Mouse (Mus musculus): ENCODE measurements at regions not wholly inside any gene's neighbourhood (a gene's known extent, or its start where the extent isn't known, plus 50 kb on each side); places are given as distances from the start of the nearest gene placed in this dataset.
A peak's percentile ranks its signal among the peaks of the same experiment; 100 is the strongest.
"Not testable (repeated sequence)": the region's sequence is repeated elsewhere in the genome, so short reads cannot be mapped to it uniquely, and the experiment has no call there.

DNA sequence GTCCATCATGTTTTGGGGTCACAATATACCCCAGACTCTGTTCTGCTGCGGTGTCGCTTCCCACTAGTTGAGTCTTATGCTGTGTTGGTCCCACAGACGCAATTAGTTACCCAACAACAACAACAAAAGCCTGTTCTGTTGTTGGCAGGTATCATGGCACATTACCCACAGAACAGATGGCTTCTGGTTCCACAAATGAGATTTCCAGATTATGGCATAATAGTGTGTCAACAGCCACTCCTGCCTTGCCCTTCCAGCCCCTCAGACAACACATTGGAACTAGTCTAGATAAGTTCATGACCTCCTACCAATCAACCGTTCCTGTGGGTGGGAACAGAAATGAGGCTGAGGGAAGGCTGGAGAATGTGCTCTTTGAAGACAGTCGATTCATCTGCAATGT is 351.5 kb downstream of the Fut8 start:
- DNase-seq: no peak

DNA sequence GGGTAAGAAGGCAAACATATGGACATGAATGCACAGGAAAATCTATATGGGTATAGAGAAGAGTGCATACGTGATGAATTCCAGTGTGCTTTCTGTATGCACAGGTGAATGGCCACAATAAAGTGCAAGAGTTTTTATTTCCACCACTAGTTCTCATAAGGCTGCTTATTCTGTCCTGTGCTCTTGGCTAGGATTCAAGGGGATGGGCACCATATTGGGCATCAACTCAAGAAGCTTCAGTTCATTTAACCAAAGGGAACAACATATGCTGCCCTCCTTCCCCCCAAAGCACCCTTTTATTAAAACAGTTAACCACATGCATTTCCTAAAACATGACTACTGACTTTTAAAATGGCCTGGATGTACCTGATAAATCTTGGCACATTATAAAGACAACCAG is 356.2 kb downstream of the Fut8 start:
- DNase-seq: no peak

DNA sequence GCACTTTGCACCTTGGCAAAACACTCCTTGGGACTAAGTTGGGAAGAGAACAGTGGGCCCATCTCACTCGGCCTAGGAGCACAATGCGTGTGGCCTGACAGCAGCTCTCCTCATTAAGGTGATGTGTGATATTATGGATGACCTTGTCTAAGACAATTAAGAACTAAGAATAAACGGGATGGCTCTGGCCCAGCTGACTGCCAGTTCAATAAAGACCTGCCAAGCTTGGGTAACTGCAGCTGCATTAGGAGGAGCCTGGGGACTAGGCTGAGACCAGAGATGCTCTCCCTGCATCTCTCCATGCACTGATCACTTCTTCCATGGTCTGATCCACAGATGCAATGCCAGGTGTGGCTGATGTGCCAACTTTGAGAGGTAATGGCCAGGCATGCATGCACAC is 356.7 kb downstream of the Fut8 start:
- no peak for DNase-seq

DNA sequence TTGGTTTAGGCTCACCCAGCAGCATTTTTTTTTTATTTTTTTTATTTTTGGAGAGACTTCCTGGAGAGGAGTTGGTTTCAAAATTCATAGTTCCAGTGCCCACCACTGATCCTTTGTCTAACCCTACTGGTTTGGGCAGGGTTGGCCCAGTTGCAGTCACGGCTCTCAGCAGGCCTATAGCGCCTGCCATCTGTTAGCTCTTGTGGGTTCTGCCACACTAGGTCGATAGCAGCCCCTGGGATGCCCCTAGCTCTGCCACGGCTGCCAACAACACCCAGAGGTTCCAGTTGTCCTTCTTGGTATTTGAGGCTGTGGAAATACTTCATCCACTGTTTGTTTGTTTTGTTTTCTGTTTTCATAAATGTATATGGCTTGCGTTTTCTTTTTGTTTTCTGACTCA is 357.9 kb downstream of the Fut8 start:
- no peak for DNase-seq

DNA sequence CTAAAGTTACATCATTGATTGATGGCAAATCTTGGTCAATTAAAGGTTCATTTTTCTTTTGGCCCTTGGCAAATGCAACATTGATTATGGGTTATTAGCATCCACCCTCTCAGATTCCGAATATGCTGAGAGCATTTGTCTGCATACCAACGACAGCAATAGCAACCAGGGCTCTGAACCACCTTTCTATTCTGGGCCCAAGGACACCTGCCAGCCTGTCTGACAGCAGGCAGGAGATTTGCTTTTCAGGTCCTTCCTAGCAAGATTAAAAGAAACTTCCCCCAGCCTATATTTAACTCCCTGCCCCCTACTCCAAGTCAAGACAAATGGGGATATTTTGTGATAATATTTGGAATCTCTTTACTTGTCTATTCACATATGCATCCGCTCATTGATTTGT is 358.8 kb downstream of the Fut8 start:
- no peak for DNase-seq

DNA sequence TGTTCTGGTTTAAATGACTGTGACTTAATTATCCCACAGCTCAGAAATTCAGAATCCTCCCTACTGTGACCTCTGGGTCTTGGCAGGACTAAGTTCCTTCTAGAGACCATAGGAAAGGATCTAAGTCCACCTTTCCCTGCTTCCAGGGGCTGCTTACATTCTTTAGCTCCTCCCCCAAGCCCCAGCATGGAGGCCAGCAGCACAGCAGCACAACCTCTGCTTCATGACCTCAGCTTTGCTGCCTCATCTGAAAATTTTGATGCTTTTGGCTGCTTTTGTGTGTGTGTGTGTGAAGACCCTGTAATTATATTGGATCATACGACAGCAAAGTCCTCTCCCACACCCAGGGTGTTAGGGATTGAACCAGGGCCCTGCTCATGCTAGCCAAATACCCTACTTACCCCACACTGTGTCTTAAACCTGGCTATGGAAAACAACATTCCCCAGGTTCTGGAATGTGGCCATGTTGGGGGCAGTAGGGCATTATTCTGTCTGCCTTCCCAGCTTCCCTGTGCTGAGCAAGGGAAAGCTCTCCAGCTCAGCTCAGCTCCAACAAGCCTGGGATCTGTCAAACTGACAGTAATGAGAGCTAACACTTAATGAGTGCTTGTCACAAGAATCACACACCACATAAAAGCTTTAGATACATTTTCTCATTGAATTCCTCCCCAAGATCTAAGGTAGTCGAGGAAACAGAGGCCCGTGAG is 359.9 kb downstream of the Fut8 start:
- peak; percentile 67 for DNase-seq

DNA sequence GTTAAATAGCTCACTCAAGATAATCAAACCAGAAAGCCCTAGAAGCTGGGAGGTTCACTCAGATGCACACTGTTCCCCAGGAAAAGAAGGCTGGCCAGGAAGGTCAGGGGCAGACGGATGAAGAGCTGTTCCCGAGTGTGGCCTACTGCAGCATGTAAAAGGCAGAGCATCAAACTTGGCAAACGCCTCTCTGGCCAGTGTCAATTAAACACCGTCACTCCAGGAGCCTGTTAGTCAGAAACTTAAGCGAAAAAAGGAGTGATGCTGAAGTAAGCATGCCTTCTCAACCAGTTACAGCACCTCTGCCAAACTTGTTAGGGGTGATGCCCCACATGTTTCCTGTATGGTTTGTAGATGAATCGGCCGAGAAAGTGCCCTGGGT is 360.4 kb downstream of the Fut8 start:
- peak; percentile 29 for DNase-seq

DNA sequence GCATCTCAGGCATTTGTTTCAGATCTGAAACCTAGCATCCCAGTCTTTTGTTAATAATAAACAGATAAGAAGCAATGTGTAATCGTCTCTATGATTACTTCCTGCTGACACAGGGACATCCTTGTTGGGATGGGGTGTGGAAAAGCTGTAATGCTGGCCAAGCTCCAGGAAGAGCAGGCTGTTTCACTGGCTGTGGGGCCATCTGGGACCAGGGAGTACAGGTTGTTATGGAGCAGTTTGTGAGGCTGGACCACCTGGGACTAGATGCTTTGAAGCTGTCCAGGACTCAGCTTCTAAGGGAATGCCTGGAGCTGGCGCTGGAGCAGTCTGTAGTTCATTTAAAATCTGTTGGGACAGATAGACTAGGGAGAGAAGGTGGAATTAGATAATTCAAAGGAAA is 361.5 kb downstream of the Fut8 start:
- peak; percentile 8 for DNase-seq

DNA sequence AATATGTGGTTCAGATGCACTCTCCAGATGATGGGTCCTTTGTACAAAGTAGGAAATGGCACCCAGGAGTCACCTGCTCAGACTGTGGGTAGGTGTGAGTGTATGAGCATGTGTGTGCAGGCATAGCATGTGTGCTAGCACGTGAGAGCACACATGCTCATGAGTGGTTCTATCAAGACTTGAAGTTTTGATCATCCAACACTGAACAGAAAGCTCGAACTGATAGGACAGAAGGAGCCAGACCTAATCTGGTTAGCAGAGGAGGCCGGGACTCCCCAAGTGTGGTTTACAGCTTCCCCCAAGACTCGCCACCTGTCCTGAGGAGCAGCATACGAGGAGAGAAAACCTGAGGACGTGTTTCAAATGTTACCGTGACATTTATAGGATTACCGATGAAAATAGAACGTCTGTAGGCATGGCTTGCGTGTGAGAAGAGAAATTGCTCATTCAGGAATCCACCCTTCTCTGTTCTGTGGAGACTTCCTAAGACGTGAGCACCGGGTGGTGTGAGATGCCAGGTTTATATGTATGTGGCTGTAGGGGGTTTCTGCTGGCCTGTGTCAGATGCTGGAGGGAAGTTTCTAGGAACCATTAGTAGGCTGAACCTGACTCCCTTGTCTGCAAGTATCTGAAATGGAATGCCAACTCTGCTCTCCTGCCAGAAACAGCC is 366.0 kb downstream of the Fut8 start:
- no peak for DNase-seq

DNA sequence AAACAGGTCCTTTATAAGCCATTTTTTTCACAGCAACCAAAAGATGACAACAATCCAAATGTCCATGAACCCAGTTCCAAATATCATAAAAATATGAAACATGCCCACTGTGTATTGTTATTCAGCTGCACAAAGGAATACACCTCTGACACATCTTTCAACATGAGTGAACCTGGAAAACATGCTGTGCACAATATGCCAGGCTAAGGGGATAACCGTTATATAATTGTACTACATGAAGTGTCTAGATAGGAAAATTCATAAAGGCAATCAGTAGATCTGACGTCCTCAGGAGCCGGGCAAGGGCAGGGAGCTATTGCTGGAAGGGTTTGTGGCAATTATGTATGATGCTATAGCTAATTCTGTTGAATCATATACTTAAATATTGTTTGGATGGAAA is 379.6 kb downstream of the Fut8 start:
- DNase-seq: no peak

DNA sequence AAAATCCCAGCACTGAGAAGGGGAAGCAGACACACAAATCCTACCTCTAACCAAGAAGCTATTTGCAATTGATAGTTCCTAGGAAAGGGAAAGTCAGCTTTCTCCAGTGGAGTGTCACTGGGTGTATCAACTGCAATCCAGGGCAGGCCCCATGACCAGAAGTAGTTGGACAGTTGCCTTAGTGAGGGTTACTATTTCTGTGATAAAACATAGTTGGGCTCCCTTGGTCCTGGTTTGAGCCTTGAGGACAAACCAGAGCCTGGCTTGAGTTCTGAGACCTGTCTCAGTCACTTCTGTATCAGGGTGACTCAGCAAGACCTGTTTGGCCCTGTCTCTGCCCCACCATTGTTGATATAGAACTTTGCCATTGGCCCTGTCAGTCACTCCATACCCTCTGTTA is 384.3 kb downstream of the Fut8 start:
- DNase-seq: no peak

DNA sequence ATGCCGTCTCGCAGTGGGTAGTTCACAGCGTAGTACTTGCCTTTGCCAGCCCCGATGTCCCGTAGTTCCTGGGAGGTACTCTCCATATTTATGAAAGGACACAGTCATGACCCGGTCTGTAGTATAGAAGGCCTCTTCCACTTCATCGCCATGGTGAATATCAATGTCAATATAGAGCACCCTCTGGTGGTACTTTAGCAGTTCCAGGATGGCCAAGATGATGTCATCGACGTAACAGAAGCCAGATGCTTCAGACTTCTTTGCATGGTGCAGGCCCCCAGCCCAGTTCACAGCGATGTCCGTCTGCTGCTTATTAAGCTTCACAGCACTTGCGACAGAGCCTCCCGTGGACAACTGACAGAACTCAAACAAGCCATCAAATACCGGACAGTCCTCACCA is 386.4 kb downstream of the Fut8 start:
- DNase-seq: not testable (repeated sequence)

DNA sequence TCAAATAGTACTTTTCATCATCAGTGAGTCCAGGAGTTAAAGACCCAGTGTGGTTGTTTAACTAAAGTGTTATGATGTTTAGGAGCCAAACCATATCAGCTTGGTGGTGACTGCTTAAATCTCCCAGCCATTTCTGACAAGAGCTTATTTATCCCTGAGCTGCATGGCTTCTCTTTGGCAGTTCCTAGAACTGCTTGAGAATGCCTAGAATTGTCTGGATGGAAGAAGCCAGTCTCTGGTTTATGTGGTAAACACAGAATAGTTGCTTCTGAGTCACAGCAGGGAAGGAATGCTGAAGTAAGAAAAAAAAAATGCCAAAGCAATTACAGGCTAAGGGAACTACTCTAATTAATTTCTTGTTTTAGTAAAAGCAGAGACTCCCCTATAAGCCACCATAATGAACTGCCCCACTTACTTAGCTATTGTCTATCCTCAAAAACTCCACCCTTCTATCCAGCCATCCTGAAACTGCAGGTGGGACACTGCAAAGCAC is 390.5 kb downstream of the Fut8 start:
- DNase-seq: no peak

DNA sequence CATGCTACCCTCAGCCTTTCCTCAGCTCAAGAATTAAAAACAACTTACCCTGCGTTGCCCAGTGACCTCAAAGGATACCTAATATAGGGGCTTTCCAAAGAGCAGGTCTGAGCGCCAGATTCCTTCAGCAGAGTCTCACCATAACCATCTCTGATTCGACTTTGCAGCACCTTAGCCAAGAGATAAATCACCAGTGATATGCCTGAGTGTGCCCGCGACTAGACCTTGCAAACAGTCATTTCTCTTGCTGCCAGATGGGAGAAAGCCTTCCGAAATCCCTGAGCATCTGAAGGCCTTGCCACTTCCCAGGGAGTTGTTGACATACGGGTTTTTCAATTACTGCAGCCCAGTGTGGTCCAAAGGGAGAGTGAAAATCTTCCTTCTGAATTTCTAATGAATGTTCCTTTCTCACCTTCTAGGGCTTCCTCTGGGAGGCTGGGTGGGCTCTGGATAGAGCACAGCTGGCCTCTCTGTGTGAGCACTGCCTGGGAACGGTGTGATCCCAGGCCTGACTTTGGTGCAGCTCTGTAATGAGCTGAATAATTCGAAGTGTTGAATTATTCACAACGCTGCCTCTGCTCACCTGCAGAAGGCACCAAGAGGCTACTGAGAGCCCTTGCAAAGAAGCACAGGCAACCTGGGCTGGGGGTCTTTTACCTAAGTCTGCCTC is 396.2 kb downstream of the Fut8 start:
- no peak for DNase-seq

DNA sequence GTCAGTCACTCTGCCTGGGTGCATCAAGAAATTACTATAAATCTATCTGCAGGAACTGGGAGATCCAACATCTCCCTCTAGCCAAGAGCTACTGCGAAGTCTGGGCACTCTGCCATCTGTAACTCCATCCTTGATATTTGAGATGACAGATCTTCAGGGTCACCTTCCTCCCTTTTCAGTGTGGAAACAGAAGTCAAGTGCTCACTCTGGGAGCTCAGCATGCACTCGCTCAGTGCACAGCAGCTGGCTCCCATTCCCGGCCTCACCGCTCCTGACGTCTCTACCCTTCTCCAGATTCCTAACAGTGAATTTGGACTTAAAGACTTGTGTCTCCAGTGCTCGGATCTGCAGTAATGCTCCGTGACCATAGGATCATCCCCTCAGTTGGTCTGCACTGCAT is 400.3 kb downstream of the Fut8 start:
- peak; percentile 65 for DNase-seq

DNA sequence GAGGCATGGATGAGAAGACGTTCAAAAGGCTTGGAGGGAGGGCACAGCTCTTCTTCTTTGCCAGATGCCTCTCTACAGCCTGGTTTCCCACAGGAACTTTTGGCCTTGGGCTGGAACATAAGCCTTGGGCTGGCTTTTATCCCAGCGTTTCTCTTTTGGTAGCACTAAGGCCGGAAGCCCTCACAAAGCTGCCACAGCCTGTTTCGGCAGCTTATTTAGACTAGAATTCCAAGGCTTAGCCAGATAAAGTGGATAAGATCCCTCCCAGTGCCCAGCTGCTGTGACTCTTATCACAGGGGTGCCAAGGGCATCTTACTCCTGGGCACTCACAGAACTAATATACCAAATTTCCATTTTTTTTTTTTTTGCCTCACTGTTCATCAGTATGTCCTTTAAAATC is 404.4 kb downstream of the Fut8 start:
- DNase-seq: no peak

DNA sequence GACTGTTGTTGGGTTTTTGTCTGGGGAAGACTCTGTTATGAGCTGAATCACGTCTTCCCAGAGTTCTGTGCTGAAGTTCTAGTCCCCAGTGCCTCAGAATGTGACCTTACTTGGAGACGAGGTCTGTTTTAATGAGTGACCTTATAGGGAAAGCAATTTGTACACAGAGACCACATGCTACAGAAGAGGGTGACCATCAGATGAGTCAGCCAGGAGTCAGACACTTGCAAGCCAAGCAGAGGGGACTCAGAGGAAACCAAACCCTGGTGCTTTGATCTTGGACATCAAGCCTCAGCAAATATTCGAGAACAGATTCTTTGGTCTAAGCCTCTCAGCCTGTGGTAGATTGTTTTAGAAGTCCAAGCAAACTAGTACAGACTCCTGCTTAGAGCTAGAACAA is 409.9 kb downstream of the Fut8 start:
- no peak for DNase-seq

DNA sequence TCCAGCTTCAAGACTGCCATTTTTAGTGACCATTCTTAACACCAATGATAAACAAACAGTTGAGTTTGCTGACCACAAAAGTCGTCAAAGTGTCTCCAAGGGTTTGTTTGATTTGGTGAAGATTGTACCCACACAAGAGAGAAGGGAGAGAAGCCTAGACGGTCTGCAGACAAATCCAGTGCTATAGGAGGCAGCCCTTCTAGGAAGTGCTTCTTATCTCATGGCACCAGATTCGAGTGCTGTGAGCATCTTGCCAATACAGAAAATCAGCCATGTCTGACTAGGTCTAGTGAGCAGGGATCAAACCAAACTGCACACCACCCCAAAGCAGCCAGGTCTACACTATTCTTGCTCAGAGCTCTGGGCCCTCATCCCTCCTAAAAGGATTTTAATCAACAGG is 416.4 kb downstream of the Fut8 start:
- no peak for DNase-seq

DNA sequence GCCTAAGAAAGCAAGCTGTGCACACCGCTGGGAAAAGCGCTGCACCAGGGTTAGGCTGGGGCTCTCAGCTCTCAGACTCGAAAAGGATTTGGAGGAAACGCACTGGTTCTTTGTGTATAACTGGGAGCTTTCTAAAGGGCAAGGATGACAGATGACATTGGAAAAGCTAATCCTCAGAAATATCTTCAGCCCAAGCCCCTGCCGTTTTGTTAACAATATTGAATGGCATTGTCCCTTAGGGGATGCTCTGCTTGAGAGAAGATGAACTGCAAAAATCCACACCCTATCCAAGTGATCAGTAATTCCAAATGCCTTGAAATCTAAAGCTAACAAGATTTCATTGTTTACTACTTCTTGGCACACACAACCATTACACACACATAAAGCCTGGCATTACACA is 419.1 kb downstream of the Fut8 start:
- DNase-seq: no peak

DNA sequence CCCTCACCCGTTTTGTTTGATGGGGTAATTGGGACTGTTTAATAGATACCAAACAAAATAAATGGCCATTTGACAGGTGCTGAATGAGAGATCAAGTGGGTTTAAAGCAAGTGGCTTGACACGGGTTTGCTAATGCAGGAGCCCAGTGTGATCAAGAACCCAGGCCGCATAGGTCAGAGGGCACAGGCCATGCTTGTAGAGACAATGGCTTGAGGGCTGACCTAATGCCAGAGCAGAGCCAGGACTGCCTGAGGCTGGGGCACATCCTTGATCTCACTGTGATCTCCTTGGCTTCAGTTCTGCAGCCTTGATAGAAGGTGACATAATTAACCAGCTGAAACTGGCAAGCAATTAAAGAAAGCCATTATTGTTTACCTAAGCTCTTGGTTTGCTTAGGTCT is 420.0 kb downstream of the Fut8 start:
- DNase-seq: no peak

DNA sequence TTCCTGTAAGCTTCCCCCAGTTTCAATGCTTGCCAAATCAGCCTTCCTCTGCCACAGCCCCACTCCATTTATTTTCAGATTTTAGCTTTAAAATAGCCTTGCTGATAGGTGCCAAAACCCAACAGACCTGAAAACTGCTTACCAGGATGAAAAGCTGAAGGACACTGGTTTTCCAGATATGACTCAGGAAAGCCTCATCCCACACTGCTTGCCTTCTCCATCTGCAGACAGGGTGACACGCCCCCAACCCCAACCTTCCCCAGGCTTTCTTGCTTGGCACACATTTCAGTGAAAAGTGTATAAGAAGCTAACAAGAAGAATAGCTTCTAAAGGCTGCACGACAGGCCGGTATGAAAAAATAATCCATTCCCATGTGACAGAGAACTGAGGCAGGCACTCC is 425.3 kb downstream of the Fut8 start:
- no peak for DNase-seq

DNA sequence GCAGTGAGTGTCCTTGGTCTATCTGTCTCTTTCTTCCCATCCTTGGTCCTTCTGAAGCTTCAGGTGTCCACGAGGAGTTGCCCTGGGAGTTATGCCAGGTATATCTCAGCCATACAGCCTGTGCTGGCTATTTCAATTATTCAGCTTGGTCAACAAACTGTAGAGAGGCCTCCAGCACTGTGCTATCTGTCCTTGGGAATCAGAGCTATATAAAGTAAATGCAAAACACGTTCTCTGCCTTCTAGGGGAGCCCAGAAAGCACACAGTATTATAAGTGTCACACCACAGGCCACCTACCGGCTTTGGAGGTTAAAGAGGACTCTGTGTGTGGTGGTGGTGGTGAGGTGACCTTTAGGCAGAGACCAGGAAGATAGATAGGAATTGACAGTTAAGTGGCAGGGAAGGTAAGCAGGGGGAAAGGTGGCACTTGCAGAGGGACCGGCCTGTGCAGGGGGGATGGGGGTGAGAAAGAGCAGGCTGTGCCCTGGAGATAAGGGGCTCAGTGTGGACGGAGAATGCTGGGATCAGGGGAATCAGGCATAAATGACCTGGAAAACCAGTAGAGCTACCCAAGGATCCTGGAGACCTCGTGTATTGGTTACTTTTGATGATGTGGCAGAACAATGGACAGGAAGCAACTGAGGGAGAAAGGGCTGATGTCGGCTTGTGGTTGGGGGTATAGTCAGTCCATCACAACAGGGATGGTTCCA is 425.9 kb downstream of the Fut8 start:
- DNase-seq: no peak

DNA sequence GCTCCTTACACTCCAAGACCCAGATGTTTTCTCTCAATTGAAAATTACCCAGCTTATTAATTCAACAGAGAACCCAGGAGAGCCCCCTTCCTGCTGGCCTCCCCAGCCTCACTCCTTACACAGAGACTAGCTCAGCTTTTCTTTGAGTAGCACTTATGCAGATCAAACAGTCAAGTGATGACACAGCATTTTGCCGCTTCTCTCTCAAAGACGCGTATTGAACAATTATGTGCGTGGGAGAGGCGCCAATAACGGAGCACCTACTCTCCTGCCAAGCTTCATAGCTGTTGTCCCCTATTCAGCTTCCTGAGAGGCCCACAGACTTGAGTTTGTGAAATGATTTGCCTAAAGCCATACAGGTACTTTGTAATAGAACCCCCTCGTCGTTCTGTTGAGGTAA is 428.5 kb downstream of the Fut8 start:
- no peak for DNase-seq

Measured in lung, postnatal 10 days (tissue).